Mouse (Mus musculus): ENCODE data around the gene Wdr89.

GRCm38 (mm10) chr12:75701173-75702083 lies 32.1 kb upstream of the Wdr89 start:
- TF ChIP-seq CTCF (IDR thresholded peaks at IDR 0.05; ENCODE audit: low read depth) (no peak), EP300 (IDR thresholded peaks at IDR 0.05; ENCODE audit: low read depth) (no peak)
